ENCODE assay signal across 10 mouse cellular contexts in the genomic region with DNA sequence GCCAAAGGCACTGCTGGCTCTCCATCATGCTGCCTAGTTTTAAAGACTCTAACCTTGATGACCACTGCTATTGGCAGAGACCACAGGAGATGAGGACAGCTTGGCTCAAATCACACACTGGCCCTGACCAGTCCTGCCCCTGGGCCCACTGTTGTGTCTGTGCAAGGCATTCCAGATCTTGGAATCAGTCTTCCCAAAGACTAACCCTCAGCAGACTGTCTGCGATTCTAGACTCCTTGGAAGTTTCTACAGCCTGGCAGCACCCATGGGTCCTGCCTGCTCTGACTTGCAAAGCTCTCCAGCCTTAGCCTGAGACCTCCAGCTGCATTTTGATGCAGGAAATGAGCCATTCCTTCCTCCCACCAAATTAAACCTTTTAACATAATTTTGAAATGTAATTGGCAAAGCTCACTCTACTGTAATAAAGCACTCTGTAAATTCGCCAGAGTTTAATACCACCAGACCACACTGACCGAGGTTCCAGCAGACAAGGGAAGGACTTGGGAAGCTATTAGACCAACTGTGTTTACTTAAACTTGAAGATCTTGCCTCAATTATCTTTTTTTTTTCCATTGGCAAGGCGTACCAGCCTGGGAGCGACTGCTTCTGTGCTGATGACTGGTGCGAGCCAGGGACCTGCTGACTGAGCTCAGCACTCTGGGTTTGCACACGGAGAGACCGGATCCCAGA.
DNase-seq lines count a peak whose midpoint lies in the region; ATAC-seq and TF ChIP-seq lines count a peak whose summit lies in the region.
"Had no signal": no experiment of that assay in that cellular context is flagged by ENCODE, and none has a peak within 500 bp of the region (broad histone marks: within the 10 kb centered on the region; RNA-seq: fewer than 3 reads in every experiment).

No protein-coding gene starts in this region.

- H3K4me2 ChIP-seq in forebrain, embryonic 16.5 days (ENCODE audit: low read length): no peak overlapping the region
- H3K4me2 ChIP-seq in forebrain, embryonic 12.5 days: no peak overlapping the region
- H3K4me2 ChIP-seq in heart, postnatal 0 days (ENCODE audit: low read depth, low read length): no peak overlapping the region

- intact Hi-C loops in left cerebral cortex, postnatal 10 days (cut with DNase I): no loop called here

- TF ChIP-seq POLR2A in spleen, adult 2 months (IDR thresholded peaks at IDR 0.05; ENCODE audit: low read depth, low read length): no peak

- H3K36me3 ChIP-seq in forebrain, embryonic 16.5 days (ENCODE audit: control insufficient read depth, insufficient read depth): no peaks in the 10 kb centered on the region
- no peaks in the 10 kb centered on the region for H3K36me3 ChIP-seq in forebrain, embryonic 12.5 days (replicated peaks)
- no peaks in the 10 kb centered on the region for H3K36me3 ChIP-seq in spleen, adult 2 months (ENCODE audit: control insufficient read depth, insufficient read depth, low read length)
- no peaks in the 10 kb centered on the region for H3K36me3 ChIP-seq in heart, postnatal 0 days (replicated peaks; ENCODE audit: control insufficient read depth, insufficient read depth, low read length)

- peak; percentile 56 for ATAC-seq in forebrain, embryonic 16.5 days
- ATAC-seq in forebrain, embryonic 12.5 days (ENCODE audit: low FRiP score): no peak
- no peak for ATAC-seq in heart, postnatal 0 days (ENCODE audit: insufficient read depth, low read depth)
- ATAC-seq: activated CD4-positive, CD25-positive, alpha-beta regulatory T cell, adult 4 months had no signal

- no peak overlapping the region for H3K4me3 ChIP-seq in forebrain, embryonic 16.5 days (replicated peaks; ENCODE audit: low read length)
- H3K4me3 ChIP-seq in forebrain, embryonic 12.5 days (replicated peaks): no peak overlapping the region
- no peak overlapping the region for H3K4me3 ChIP-seq in spleen, adult 2 months (ENCODE audit: extremely low read depth, insufficient read depth, insufficient read length)
- H3K4me3 ChIP-seq in heart, postnatal 0 days (ENCODE audit: low read depth, low read length): no peak overlapping the region
- H3K4me3 ChIP-seq: erythroblast, embryonic 14.5 days had no signal

- no peak for TF ChIP-seq CTCF in spleen, adult 2 months (IDR thresholded peaks at IDR 0.05; ENCODE audit: extremely low read depth, insufficient read depth, insufficient read length, insufficient replicate concordance)
- TF ChIP-seq CTCF in heart, postnatal 0 days (IDR thresholded peaks at IDR 0.05; ENCODE audit: low read depth): no peak

- H3K9me3 ChIP-seq in forebrain, embryonic 16.5 days (ENCODE audit: control insufficient read depth, low read length): no peaks in the 10 kb centered on the region
- no peaks in the 10 kb centered on the region for H3K9me3 ChIP-seq in forebrain, embryonic 12.5 days
- H3K9me3 ChIP-seq in heart, postnatal 0 days (replicated peaks; ENCODE audit: control insufficient read depth, low read length): no peaks in the 10 kb centered on the region

- peaks cover 14% of the 10 kb centered on the region for H3K4me1 ChIP-seq in forebrain, embryonic 16.5 days (replicated peaks; ENCODE audit: control insufficient read depth, insufficient read depth, low read length)
- H3K4me1 ChIP-seq in forebrain, embryonic 12.5 days: no peaks in the 10 kb centered on the region
- H3K4me1 ChIP-seq in spleen, adult 2 months (ENCODE audit: control insufficient read depth, insufficient read depth, insufficient read length): no peaks in the 10 kb centered on the region
- peaks cover 13% of the 10 kb centered on the region for H3K4me1 ChIP-seq in heart, postnatal 0 days (ENCODE audit: control insufficient read depth, insufficient read depth)

- 0 out of 2 replicates have a peak, but pooled peaks have one; percentile 32 for TF ChIP-seq EP300 in heart, postnatal 0 days (IDR thresholded peaks at IDR 0.05; ENCODE audit: low read depth)

- DNase-seq in spleen, adult 2 months (ENCODE audit: low read depth in 1 of 2, low spot score in 2 of 2): no peak
- no peak for DNase-seq in spleen, postnatal 36 days (ENCODE audit: low spot score in 2 of 2)
- no peak for DNase-seq in heart, postnatal 0 days (ENCODE audit: low spot score)
- DNase-seq in testis, postnatal 14 days (ENCODE audit: low spot score): peak; percentile 34
- no peak for DNase-seq in left cerebral cortex, postnatal 10 days (ENCODE audit: extremely low spot score in 1 of 2, low spot score in 2 of 2)
- DNase-seq in embryo, embryonic 9.5 days (ENCODE audit: extremely low spot score): no peak

- no peaks in the 10 kb centered on the region for H3K27me3 ChIP-seq in forebrain, embryonic 16.5 days (replicated peaks; ENCODE audit: control insufficient read depth, insufficient read depth, low read length)
- H3K27me3 ChIP-seq in forebrain, embryonic 12.5 days: no peaks in the 10 kb centered on the region
- no peaks in the 10 kb centered on the region for H3K27me3 ChIP-seq in spleen, adult 2 months (ENCODE audit: control insufficient read depth, insufficient read depth, low read length)
- H3K27me3 ChIP-seq in heart, postnatal 0 days (ENCODE audit: control insufficient read depth, insufficient read depth, low read length): no peaks in the 10 kb centered on the region

- no peak overlapping the region for H3K9ac ChIP-seq in forebrain, embryonic 16.5 days (replicated peaks; ENCODE audit: low read depth, low read length)
- H3K9ac ChIP-seq in forebrain, embryonic 12.5 days: no peak overlapping the region
- no peak overlapping the region for H3K9ac ChIP-seq in heart, postnatal 0 days (replicated peaks; ENCODE audit: low read depth, low read length)

- H3K27ac ChIP-seq in forebrain, embryonic 16.5 days (ENCODE audit: low read length): 0 out of 2 replicates have a peak overlapping the region, but pooled peaks have one; percentile 7
- H3K27ac ChIP-seq in forebrain, embryonic 12.5 days: no peak overlapping the region
- 0 out of 2 replicates have a peak overlapping the region, but pooled peaks have one; percentile 13 for H3K27ac ChIP-seq in spleen, adult 2 months (ENCODE audit: insufficient read depth, low read length)
- peak overlapping the region; percentile 61; the same call in 1 of the 2 replicates for H3K27ac ChIP-seq in heart, postnatal 0 days (ENCODE audit: low read depth)

- WGBS in forebrain, embryonic 16.5 days: 55% methylated on average over 8 of the region's 8 CpGs
- 90% methylated on average over 8 of the region's 8 CpGs for WGBS in forebrain, embryonic 12.5 days
- 82% methylated on average over 8 of the region's 8 CpGs for WGBS in spleen, adult 2 months
- WGBS in heart, postnatal 0 days: 72% methylated on average over 8 of the region's 8 CpGs
